Mouse (Mus musculus) myocyte (in vitro differentiated cells): ENCODE measurements at regions not wholly inside any gene's neighbourhood (a gene's known extent, or its start where the extent isn't known, plus 50 kb on each side); places are given as distances from the start of the nearest gene placed in this dataset.

Source experiments
- H3K27me3 ChIP-seq: one replicate; pipeline ENCODE4 v1.6.1; 2011; ENCODE audit not compliant: control insufficient read depth, insufficient read depth, insufficient read length
- H3K36me3 ChIP-seq: one replicate; pipeline ENCODE4 v1.6.1; 2011; ENCODE audit not compliant: control insufficient read depth, insufficient read depth
- H3K4me2 ChIP-seq: one replicate; pipeline ENCODE4 v1.6.1; 2011; ENCODE audit warnings: low read depth, control low read depth
- H3K4me3 ChIP-seq: one replicate; pipeline ENCODE4 v1.5.1; 2011; ENCODE audit warnings: mild to moderate bottlenecking, control low read depth, moderate library complexity
- H3K79me2 ChIP-seq: one replicate; pipeline ENCODE4 v1.6.1; 2011; ENCODE audit not compliant: control insufficient read depth, insufficient read depth
- H3ac ChIP-seq: one replicate; pipeline ENCODE4 v1.6.1; 2011; ENCODE audit not compliant: control insufficient read depth, insufficient read length
- CEBPB ChIP-seq: IDR thresholded peaks from 2 replicates; pipeline ENCODE4 v1.6.1; 2011; ENCODE audit warnings: mild to moderate bottlenecking, moderate library complexity; ENCODE audit not compliant: poor library complexity, insufficient read depth, severe bottlenecking
- E2F4 ChIP-seq: IDR thresholded peaks from one replicate; pipeline ENCODE4 v1.6.1; 2011; ENCODE audit warnings: mild to moderate bottlenecking, control low read depth, moderate library complexity; ENCODE audit not compliant: insufficient read depth
- MAX ChIP-seq: IDR thresholded peaks from one replicate; pipeline ENCODE4 v1.6.1; 2011; ENCODE audit warnings: low read depth, mild to moderate bottlenecking, control low read depth
- MYOD1 ChIP-seq, 3 experiments: IDR thresholded peaks; one replicate each; pipeline ENCODE4 v1.6.1; 2011; ENCODE audit warnings: control low read depth in 2 of 3, low read depth in 2 of 3, mild to moderate bottlenecking in 2 of 3, moderate library complexity in 1 of 3; ENCODE audit not compliant: insufficient read length in 2 of 3, control insufficient read depth in 1 of 3
- MYOG ChIP-seq, 3 experiments: IDR thresholded peaks; one replicate each; pipeline ENCODE4 v1.6.1; 2011; ENCODE audit warnings: control low read depth in 2 of 3, low read depth in 2 of 3, mild to moderate bottlenecking in 2 of 3; ENCODE audit not compliant: insufficient read length in 2 of 3, control insufficient read depth in 1 of 3, insufficient read depth in 1 of 3
- POLR2A ChIP-seq: IDR thresholded peaks from one replicate; pipeline ENCODE4 v1.6.1; 2011; ENCODE audit warnings: low read depth, mild to moderate bottlenecking, control low read depth, moderate library complexity; ENCODE audit not compliant: insufficient read length
- POLR2AphosphoS2 ChIP-seq: IDR thresholded peaks from one replicate; pipeline ENCODE4 v1.6.1; 2011; ENCODE audit warnings: low read depth, control low read depth; ENCODE audit not compliant: insufficient read length
- REST ChIP-seq: IDR thresholded peaks from one replicate; pipeline ENCODE4 v1.6.1; 2011; ENCODE audit warnings: mild to moderate bottlenecking, control low read depth, moderate library complexity; ENCODE audit not compliant: insufficient read depth, insufficient read length
- SRF ChIP-seq: IDR thresholded peaks from one replicate; pipeline ENCODE4 v1.6.1; 2011; ENCODE audit warnings: low read depth; ENCODE audit not compliant: control insufficient read depth, insufficient read length
- TCF12 ChIP-seq: IDR thresholded peaks from one replicate; pipeline ENCODE4 v1.6.1; 2011; ENCODE audit warnings: mild to moderate bottlenecking, control low read depth; ENCODE audit not compliant: poor library complexity, insufficient read depth, severe bottlenecking
- TCF3 ChIP-seq: IDR thresholded peaks from one replicate; pipeline ENCODE4 v1.6.1; 2011; ENCODE audit warnings: low read depth, control low read depth; ENCODE audit not compliant: insufficient read length
- USF1 ChIP-seq: IDR thresholded peaks from one replicate; pipeline ENCODE4 v1.6.1; 2011; ENCODE audit warnings: low read depth, mild to moderate bottlenecking, control low read depth, moderate library complexity

- no peak for TF ChIP-seq TCF12
- no peak for TF ChIP-seq POLR2A
- no peak for TF ChIP-seq MYOD1 (IDR thresholded peaks at IDR 0.05; ENCODE audit: control insufficient read depth in 1 of 3, insufficient read length in 2 of 3, low read depth in 2 of 3)
- no peak for TF ChIP-seq USF1
- TF ChIP-seq POLR2AphosphoS2: no peak
- no peak for TF ChIP-seq MYOG (IDR thresholded peaks at IDR 0.05; ENCODE audit: control insufficient read depth in 1 of 3, insufficient read depth in 1 of 3, insufficient read length in 2 of 3, low read depth in 2 of 3)
- TF ChIP-seq SRF: no peak
- no peak for TF ChIP-seq REST
- no peak for TF ChIP-seq TCF3
- no peak for TF ChIP-seq MAX
- TF ChIP-seq E2F4: no peak
- TF ChIP-seq CEBPB: no peak
- Histone ChIP-seq H3ac (no peak overlapping the region), H3K4me2 (no peak overlapping the region), H3K27me3 (no peaks in the 10 kb centered on the region), H3K4me3 (no peak overlapping the region), H3K36me3 (no peaks in the 10 kb centered on the region), H3K79me2 (no peaks in the 10 kb centered on the region)
Measured at GRCm38 (mm10) chr16:75381191-75381590, 204.7 kb downstream of the Lipi start.

GRCm38 (mm10) chr16:75369700-75370099 lies 216.2 kb downstream of the Lipi start:
- TF ChIP-seq E2F4: no peak
- no peak for TF ChIP-seq CEBPB
- TF ChIP-seq TCF12: no peak
- no peak for TF ChIP-seq REST
- TF ChIP-seq TCF3: no peak
- H3K27me3 ChIP-seq: no peaks in the 10 kb centered on the region

GRCm38 (mm10) chr16:75366727-75367126 lies 219.1 kb downstream of the Lipi start:
- TF ChIP-seq TCF12: no peak
- TF ChIP-seq TCF3: no peak
- H3K36me3 ChIP-seq: no peaks in the 10 kb centered on the region
- H3ac ChIP-seq: no peak overlapping the region
- H3K4me2 ChIP-seq: no peak overlapping the region
- no peaks in the 10 kb centered on the region for H3K79me2 ChIP-seq
- H3K4me3 ChIP-seq: no peak overlapping the region
- no peaks in the 10 kb centered on the region for H3K27me3 ChIP-seq

More at GRCm38 (mm10) chr16:75369700-75370099, 216.2 kb downstream of the Lipi start:
- Histone ChIP-seq H3K36me3 (no peaks in the 10 kb centered on the region), H3K4me3 (no peak overlapping the region), H3K4me2 (no peak overlapping the region), H3ac (no peak overlapping the region), H3K79me2 (no peaks in the 10 kb centered on the region)

GRCm38 (mm10) chr16:75365361-75365994 lies 220.4 kb downstream of the Lipi start:
- H3ac ChIP-seq: no peak overlapping the region
- no peaks in the 10 kb centered on the region for H3K79me2 ChIP-seq
- no peak overlapping the region for H3K4me2 ChIP-seq
- H3K27me3 ChIP-seq: no peaks in the 10 kb centered on the region
- no peak overlapping the region for H3K4me3 ChIP-seq
- no peaks in the 10 kb centered on the region for H3K36me3 ChIP-seq
- TF ChIP-seq USF1 (no peak), E2F4 (no peak), REST (no peak), POLR2AphosphoS2 (no peak), TCF3 (no peak), TCF12 (no peak), MYOD1 (IDR thresholded peaks at IDR 0.05; ENCODE audit: control insufficient read depth in 1 of 3, insufficient read length in 2 of 3, low read depth in 2 of 3) (no peak), POLR2A (no peak)

- Histone ChIP-seq H3K27me3 (no peaks in the 10 kb centered on the region), H3ac (no peak overlapping the region), H3K36me3 (no peaks in the 10 kb centered on the region), H3K4me2 (no peak overlapping the region), H3K79me2 (no peaks in the 10 kb centered on the region), H3K4me3 (no peak overlapping the region)
- TF ChIP-seq MYOG (IDR thresholded peaks at IDR 0.05; ENCODE audit: control insufficient read depth in 1 of 3, insufficient read depth in 1 of 3, insufficient read length in 2 of 3, low read depth in 2 of 3) (no peak), POLR2A (no peak), MYOD1 (IDR thresholded peaks at IDR 0.05; ENCODE audit: control insufficient read depth in 1 of 3, insufficient read length in 2 of 3, low read depth in 2 of 3) (no peak), TCF12 (no peak), SRF (no peak), MAX (no peak), TCF3 (no peak), E2F4 (no peak), USF1 (no peak), POLR2AphosphoS2 (no peak), REST (no peak), CEBPB (no peak)
Measured at GRCm38 (mm10) chr16:75362095-75362494, 223.8 kb downstream of the Lipi start.
